In the genomic region with DNA sequence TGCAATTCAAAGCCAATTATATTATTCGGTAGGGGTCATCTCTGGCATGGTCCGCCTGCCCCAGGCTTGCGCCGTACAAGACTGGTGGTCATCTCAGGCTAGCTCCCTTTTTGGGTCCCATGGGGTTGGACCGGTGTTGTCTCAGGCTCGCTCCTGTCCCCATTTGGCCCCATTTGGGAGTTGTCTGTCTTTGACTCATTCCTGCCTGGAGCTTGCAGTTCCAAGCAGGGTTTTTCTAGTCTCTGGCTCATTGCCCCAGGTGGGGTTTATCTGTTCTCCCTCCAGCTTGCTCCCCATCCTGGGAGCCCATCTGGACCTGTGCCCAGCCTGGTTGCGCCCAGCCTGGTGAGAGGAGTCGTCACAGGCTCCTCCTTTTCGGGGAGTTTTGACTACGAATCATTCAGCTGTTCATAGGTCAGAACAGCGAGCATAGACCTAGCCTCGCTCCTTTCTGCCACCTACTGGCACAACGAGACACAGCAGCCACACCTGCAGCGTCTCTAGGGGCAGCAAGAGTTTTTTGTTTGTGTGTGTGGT, we compare ENCODE assay signal across 8 mouse cellular contexts. TPM values are rescaled to one million over a fixed set of nuclear protein-coding genes. Genes with fewer than 3 reads are reported as not detected.
DNase-seq lines count a peak whose midpoint lies in the region; ATAC-seq and TF ChIP-seq lines count a peak whose summit lies in the region.

No protein-coding gene starts in this region.

- no peaks in the 10 kb centered on the region for H3K9me3 ChIP-seq in forebrain, embryonic 16.5 days (ENCODE audit: control insufficient read depth, low read length)

- no peak for TF ChIP-seq POLR2A in lung, adult 2 months (IDR thresholded peaks at IDR 0.05; ENCODE audit: borderline replicate concordance, extremely low read depth, low read depth, low read length)
- no peak for TF ChIP-seq POLR2A in olfactory bulb, adult 2 months (IDR thresholded peaks at IDR 0.05; ENCODE audit: insufficient read depth, low read depth, low read length)
- TF ChIP-seq POLR2A in thymus, adult 2 months (IDR thresholded peaks at IDR 0.05; ENCODE audit: control insufficient read depth, extremely low read depth, insufficient read depth, low read length, poor library complexity), result no peak

- ATAC-seq in forebrain, embryonic 16.5 days, result peak; percentile 84

- peak; percentile 89 for DNase-seq in ES-CJ7 (ENCODE audit: low read depth, low spot score)
- peak; percentile 86 for DNase-seq in cerebellum, adult 11-12 months
- DNase-seq in heart, postnatal 36 days, result peak; percentile 74 to 84
- DNase-seq in layer of hippocampus, adult 2 months (ENCODE audit: low spot score in 2 of 2), result peak; percentile 73 to 83
- peak; percentile 68 for DNase-seq in lung, adult 2 months
- DNase-seq in thymus, adult 2 months, result peak; percentile 80

- peaks cover 4% of the 10 kb centered on the region; the same call in 1 of the 2 replicates for H3K4me1 ChIP-seq in forebrain, embryonic 16.5 days (replicated peaks; ENCODE audit: control insufficient read depth, insufficient read depth, low read length)
- no peaks in the 10 kb centered on the region for H3K4me1 ChIP-seq in lung, adult 2 months (ENCODE audit: control insufficient read depth, insufficient read depth, low read length)
- peaks cover 7% of the 10 kb centered on the region for H3K4me1 ChIP-seq in olfactory bulb, adult 2 months (ENCODE audit: control insufficient read depth, insufficient read depth, low read length)
- H3K4me1 ChIP-seq in thymus, adult 2 months (replicated peaks; ENCODE audit: control insufficient read depth, insufficient read depth, low read length), result peaks cover 2% of the 10 kb centered on the region; the same call in 1 of the 2 replicates

- peak; percentile 93 for TF ChIP-seq CTCF in layer of hippocampus, adult 2 months (conservative IDR thresholded peaks at IDR 0.05)
- peak; percentile 90 for TF ChIP-seq CTCF in lung, adult 2 months (IDR thresholded peaks at IDR 0.05; ENCODE audit: insufficient read depth, low read length)
- TF ChIP-seq CTCF in olfactory bulb, adult 2 months (IDR thresholded peaks at IDR 0.05; ENCODE audit: insufficient read depth, low read depth, low read length), result peak; percentile 55
- TF ChIP-seq CTCF in thymus, adult 2 months (IDR thresholded peaks at IDR 0.05; ENCODE audit: borderline replicate concordance, control insufficient read depth, extremely low read depth, insufficient read depth, low read length, poor library complexity), result peak; percentile 78; the same call in 1 of the 2 replicates

- no peaks in the 10 kb centered on the region for H3K36me3 ChIP-seq in forebrain, embryonic 16.5 days (ENCODE audit: control insufficient read depth, insufficient read depth)
- H3K36me3 ChIP-seq in thymus, adult 2 months (ENCODE audit: control insufficient read depth, insufficient read depth, low read length), result no peaks in the 10 kb centered on the region

- H3K9ac ChIP-seq in forebrain, embryonic 16.5 days (replicated peaks; ENCODE audit: low read depth, low read length), result 0 out of 2 replicates have a peak overlapping the region, but pooled peaks have one; percentile 7

- peak overlapping the region; percentile 50 for H3K4me2 ChIP-seq in forebrain, embryonic 16.5 days (ENCODE audit: low read length)

- H3K27ac ChIP-seq in forebrain, embryonic 16.5 days (ENCODE audit: low read length), result no peak overlapping the region
- H3K27ac ChIP-seq in layer of hippocampus, adult 2 months, result no peak overlapping the region
- no peak overlapping the region for H3K27ac ChIP-seq in olfactory bulb, adult 2 months (ENCODE audit: insufficient read depth, low read depth, low read length)
- H3K27ac ChIP-seq in thymus, adult 2 months (ENCODE audit: control insufficient read depth, insufficient read depth, low read length), result no peak overlapping the region

- no peaks in the 10 kb centered on the region for H3K27me3 ChIP-seq in forebrain, embryonic 16.5 days (replicated peaks; ENCODE audit: control insufficient read depth, insufficient read depth, low read length)
- no peaks in the 10 kb centered on the region for H3K27me3 ChIP-seq in thymus, adult 2 months (ENCODE audit: control insufficient read depth, insufficient read depth, low read length)

- intact Hi-C loops in heart, postnatal 36 days (cut with DNase I), result loop anchor here (1.0 kb wide), 1 partner anchor 39 kb away; no protein-coding TSS in a partner anchor

- H3K4me3 ChIP-seq in forebrain, embryonic 16.5 days (replicated peaks; ENCODE audit: low read length), result peak overlapping the region; percentile 22; the same call in 1 of the 2 replicates
- peak overlapping the region; percentile 39 for H3K4me3 ChIP-seq in layer of hippocampus, adult 2 months
- H3K4me3 ChIP-seq in lung, adult 2 months (replicated peaks; ENCODE audit: extremely low read depth, low read depth, low read length), result no peak overlapping the region
- H3K4me3 ChIP-seq in olfactory bulb, adult 2 months (ENCODE audit: insufficient read depth, low read depth, low read length), result peak overlapping the region; percentile 37
- no peak overlapping the region for H3K4me3 ChIP-seq in thymus, adult 2 months (ENCODE audit: control insufficient read depth, insufficient read depth, low read length)

- WGBS in forebrain, embryonic 16.5 days, result 31% methylated on average over 14 of the region's 14 CpGs
- WGBS in lung, adult 2 months, result 30% methylated on average over 14 of the region's 14 CpGs
- WGBS in olfactory bulb, adult 2 months, result 32% methylated on average over 14 of the region's 14 CpGs
- 40% methylated on average over 14 of the region's 14 CpGs for WGBS in thymus, adult 2 months

RNA-seq across cellular contexts. Expression of a gene that starts 44.4 kb away (rescaled TPM):
- polyA plus RNA-seq in forebrain, embryonic 16.5 days (2015; fragmentation: Nextera tagmentation; extraction: Ambion mirVana), result 33.6 and 45.1 TPM in 2 replicates
- total RNA-seq in heart, postnatal 36 days (2021), result under 1 TPM; 0.14 TPM
- 100 to 1,000 TPM; 453 to 476 TPM for total RNA-seq in layer of hippocampus, adult 2 months (2021)
- polyA plus RNA-seq in lung, adult 2 months (2012; rRNA removed), result 0.32 and 0.43 TPM in 2 replicates
- polyA plus RNA-seq in olfactory bulb, adult 2 months (2012; ENCODE audit: insufficient read depth, insufficient read length, low replicate concordance, missing spikeins), result not detected in 2 replicates
- 0.37 and 0.51 TPM in 2 replicates for polyA plus RNA-seq in thymus, adult 2 months (2012; rRNA removed)

RNA-seq across cellular contexts. Expression of a gene that starts 54.8 kb away (rescaled TPM):
- 13.3 and 16.5 TPM in 2 replicates for polyA plus RNA-seq in forebrain, embryonic 16.5 days (2015; fragmentation: Nextera tagmentation; extraction: Ambion mirVana)
- total RNA-seq in heart, postnatal 36 days (2021), result 1 to 10 TPM; 3.9 to 6.2 TPM
- total RNA-seq in layer of hippocampus, adult 2 months (2021), result 10 to 100 TPM; 15.4 to 19.3 TPM
- polyA plus RNA-seq in lung, adult 2 months (2012; rRNA removed), result 23.8 and 30.8 TPM in 2 replicates
- not detected in 2 replicates for polyA plus RNA-seq in olfactory bulb, adult 2 months (2012; ENCODE audit: insufficient read depth, insufficient read length, low replicate concordance, missing spikeins)
- polyA plus RNA-seq in thymus, adult 2 months (2012; rRNA removed), result 91.5 and 94.5 TPM in 2 replicates

Comparison
In these comparisons a context has a peak if more than half of its experiments do, and no peak if none do; other contexts are left out.
1. H3K4me3 ChIP-seq: peak in forebrain, embryonic 16.5 days (single experiment), layer of hippocampus, adult 2 months (single experiment) and olfactory bulb, adult 2 months (single experiment); none in lung, adult 2 months (single experiment) and thymus, adult 2 months (single experiment).
2. RNA of a gene that starts 54.8 kb away (polyA plus RNA-seq): 91.5 to 94.5 TPM in thymus, adult 2 months, 23.8 to 30.8 TPM in lung, adult 2 months and 13.3 to 16.5 TPM in forebrain, embryonic 16.5 days; not detected in olfactory bulb, adult 2 months; every median in the first group is over 10 times any median in the second.
3. Peak in every context shown above with its lines, with median percentiles within 50 percentile points of each other: DNase-seq and CTCF ChIP-seq.